Mouse (Mus musculus): ENCODE measurements around the gene Fermt3. TPM values are rescaled to one million over a fixed set of nuclear protein-coding genes. Genes with fewer than 3 reads are reported as not detected.
A peak's percentile ranks its signal among the peaks of the same experiment; 100 is the strongest.

Fermt3 gene
- total RNA-seq, 2 experiments from 2014 or later = 4.1 to 4.2 TPM

- DNase-seq (ENCODE audit: low spot score in 2 of 2) = no peak
Observed at GRCm38 (mm10) chr19:6977759-6978638, 41.3 kb downstream of the Fermt3 start.

DNA sequence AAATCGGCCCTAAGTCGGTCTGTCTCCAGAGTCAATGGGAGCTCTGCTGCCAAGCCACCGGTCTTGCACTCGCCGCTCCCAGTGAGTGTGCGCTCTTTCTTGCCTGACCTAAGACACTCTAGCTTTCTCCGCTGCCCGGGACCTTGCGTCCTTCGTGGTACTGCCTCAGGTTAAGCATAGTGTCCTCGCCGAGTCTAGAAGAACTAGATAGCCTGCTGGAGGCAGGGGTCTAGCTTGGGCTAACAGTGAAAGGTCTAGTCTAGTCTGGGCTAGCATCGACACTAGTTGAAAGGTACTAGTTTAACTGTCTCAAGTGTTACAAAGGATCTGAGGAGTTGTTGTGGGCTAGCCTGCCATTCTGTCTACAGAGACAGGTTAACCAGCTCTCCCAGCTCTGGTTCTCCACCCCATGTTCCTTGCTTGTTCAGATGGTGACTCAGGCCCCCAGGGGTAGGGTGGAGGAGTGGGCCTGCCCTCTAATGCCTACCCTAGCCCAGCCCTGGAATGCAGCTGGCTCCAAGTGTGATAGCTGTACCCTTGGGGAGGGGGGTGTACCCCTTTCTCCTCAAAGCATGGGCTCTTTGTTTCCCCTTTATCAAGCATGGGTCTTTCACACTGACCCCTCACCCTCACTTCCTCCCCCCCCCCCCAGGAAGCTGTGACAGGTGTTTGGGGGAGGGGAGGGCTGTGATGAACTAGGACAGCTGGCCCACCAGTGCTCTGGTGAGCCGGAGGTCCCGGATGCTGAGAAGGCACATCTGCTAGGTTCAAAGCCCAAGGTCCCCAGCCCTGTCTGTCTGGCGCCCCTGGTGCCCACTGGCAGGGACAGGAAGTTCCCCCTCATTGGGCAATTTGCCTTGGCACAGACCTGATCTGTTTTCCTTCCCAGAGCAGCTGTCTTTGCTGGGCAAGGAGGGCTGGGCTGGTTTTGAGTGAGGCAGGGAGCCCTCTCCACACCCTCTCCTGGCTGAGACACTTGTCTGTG is 43.4 kb downstream of the Fermt3 start, which contains the start of gene Plcb3:
Gene Plcb3 (minus strand): TSS at position 934 of the 985 bp plus-strand sequence.
- intact Hi-C loops (cut with DNase I) = loop anchor here (5.0 kb wide), 1 partner anchor 34 kb away; the partner anchor contains the start of genes Bad and Gpr137

More at GRCm38 (mm10) chr19:6977759-6978638, 41.3 kb downstream of the Fermt3 start:
- intact Hi-C loops (cut with DNase I) = loop anchor here (2.0 to 5.0 kb wide), 2 partner anchors 36 to 55 kb away; partner anchors contain the start of genes Bad and Gpr137

DNA sequence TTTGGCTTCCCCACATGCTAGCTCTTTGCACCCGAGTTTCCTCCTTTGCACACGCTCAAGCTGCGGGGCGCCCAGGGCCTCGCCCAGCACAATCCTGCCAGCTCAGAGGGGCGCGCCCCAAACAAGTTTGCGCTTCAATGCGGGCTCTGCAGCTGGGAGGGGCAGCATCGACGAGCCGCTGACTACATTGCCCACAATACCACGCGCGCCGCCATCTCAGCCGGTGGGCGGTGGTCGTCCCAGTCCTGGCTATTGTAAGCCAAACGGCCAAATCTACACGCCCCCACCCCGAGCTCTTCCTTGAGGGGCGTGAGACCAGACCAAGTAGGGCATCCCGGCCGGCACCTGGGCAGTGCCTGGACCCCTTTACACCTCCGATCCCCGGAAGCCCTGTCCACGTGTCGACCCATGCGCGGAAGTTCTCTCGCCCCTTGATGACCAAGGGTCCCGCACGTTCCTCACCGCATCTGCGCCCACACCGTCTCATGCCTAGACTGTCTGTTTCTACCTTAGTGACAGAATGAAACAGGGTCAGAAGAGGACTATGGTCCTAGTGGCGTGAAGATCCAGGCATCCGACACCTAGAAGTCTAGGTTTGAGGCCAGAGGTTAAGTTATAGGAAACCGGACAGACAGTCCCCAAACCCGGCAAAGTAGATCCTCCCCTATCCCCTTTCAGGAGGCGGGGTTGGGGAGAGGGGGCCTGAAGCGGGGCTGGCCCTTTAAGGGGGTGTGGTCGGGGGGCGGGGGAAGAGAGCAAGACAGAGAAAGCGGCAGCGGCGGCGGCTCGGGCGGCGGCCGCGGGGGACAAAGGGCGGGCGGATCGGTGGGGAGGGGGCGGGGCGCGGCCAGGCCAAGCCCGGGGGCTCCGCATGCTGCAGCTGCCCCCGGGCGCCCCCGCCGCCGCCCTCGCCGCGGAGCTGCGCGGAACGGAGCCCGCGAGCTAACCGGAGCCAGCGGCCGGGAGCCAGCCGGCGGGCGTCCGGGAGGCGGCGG is 44.8 kb downstream of the Fermt3 start, which contains the start of gene Ppp1r14b:
Gene Ppp1r14b (plus strand): TSS at position 758 of the 995 bp plus-strand sequence.
- peak; percentile 76 to 81 for DNase-seq (ENCODE audit: low spot score in 2 of 2)
- intact Hi-C loops (cut with DNase I) = loop anchor here (1.0 to 5.0 kb wide), 2 partner anchors 23 to 32 kb away; partner anchors contain the start of genes Bad and Gpr137

More for the DNA sequence above, 43.4 kb downstream of the Fermt3 start, which contains the start of gene Plcb3:
- peak; percentile 64 to 66 for DNase-seq (ENCODE audit: low spot score in 2 of 2)

DNA sequence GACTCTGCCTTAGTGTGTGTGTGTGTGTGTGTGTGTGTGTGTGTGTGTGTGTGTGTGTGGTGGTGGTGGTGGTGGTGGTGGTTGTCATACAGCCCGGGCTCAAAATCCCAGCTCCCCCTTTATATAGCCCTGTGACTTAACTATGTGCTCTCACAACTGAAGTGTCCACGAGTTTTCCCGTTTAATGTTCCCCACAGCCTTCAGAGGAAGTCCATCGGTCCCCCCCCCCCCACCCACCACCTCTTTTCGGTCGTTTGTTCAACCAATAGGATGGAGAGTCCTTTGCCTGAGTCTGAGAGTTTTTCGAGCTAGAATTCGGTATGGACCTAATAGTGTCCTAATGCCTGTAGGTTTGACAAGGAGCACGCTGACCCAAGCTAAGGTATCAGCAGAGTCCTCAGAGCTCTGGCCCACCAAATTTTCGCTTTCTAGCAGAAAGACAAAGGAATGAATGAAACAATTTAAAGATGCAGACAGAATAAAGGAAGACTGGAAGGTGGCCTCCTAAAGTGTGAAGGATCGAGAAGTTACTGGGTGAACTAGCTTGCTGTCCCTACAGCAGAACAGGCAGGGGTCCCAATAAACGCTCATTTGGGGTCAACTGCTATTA is 45.6 kb downstream of the Fermt3 start:
- intact Hi-C loops (cut with DNase I) = loop anchor here (1.0 kb wide), 1 partner anchor 22 kb away; no protein-coding TSS in a partner anchor
- no peak for DNase-seq (ENCODE audit: low spot score in 2 of 2)

DNA sequence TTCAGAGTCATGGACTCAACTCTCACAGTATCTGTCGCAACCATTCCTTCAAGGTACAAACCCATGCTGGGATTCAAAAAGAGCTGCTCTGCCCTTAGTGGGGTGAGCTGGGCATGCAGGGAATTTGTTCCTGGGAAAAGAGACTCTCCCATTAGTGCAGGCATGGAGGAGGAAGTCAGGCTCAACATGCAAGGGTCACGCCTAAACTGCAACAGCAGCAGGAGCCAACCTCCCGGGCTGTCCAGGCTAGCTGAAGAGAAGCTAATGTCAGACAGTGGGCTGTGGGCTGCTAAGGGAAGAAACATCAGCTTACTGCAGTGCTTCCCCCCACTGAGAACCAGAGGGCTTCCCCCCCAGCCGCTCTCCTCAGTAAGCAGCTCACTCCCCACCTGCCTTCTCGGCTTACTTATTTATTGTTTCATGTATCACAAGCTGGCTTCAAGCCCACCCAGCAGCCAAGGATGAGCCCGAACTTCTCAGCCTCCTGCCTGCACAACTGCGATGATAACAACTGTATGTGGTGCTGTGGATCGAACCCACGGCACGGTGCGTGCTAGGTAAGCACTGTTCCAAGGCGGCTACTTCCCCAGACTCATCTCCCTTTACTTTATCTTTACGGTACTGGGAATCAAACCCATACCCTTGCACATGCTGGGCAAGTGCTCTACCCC is 46.9 kb downstream of the Fermt3 start:
- no peak for DNase-seq (ENCODE audit: low spot score in 2 of 2)
- intact Hi-C loops (cut with DNase I) = no loop called here

DNA sequence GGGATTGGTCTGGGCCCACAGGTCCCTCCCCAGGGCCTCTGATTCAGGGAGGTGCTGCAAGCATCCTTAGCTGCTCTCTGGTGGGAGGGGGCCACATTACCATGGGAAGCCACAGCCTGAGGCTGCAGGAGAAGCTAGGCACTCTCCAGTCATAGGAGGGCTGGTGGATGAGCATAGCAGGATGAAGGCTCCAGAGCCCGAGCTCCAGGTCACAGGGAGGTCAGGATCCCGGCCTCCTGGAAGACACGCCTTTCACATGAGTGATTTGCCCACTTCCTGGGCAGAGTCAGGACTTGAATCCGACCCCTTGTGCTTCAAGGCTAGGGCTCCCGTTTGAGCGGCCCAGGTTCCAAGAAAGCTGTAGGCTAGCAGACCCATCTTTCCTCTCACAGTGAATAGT is 47.6 kb downstream of the Fermt3 start:
- intact Hi-C loops (cut with DNase I) = no loop called here

DNA sequence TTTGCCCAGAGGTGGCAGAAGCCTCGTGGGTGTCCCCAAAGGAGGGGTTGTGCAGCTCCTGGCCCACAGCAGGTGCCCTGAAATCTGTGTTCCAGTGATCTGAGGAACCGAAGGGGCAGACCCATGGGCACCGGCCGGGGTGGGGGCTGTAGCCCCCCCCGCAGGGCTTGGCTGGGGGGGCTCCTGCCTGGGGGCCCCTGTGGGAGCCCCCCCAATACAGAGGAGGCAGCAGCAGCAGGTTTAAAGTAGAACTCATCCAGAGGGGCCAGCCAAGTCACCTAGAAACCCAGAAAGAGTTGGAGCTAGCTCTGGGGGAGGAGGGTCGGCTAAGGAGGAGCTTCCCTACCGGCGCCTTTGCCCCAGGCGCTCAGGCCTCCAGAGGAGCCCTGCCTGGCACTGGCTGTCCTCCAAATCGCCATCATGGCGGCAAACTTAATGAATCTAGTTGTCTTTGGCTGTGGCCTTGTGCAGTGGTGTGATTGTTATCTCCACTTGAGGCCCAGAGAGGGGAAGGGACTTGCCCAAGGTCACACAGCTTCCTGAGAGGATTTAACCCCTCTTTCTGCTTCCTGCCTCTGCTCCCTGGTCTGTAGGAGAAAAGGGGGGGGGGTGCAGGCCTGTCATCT is 48.7 kb downstream of the Fermt3 start:
- DNase-seq (ENCODE audit: low spot score in 2 of 2) = no peak
- intact Hi-C loops (cut with DNase I) = no loop called here

More for the DNA sequence above, 47.6 kb downstream of the Fermt3 start:
- DNase-seq (ENCODE audit: low spot score in 2 of 2) = no peak

- intact Hi-C loops (cut with DNase I) = no loop called here
- no peak for DNase-seq (ENCODE audit: low spot score in 2 of 2)
Observed at GRCm38 (mm10) chr19:6969665-6970381, 49.4 kb downstream of the Fermt3 start.

DNA sequence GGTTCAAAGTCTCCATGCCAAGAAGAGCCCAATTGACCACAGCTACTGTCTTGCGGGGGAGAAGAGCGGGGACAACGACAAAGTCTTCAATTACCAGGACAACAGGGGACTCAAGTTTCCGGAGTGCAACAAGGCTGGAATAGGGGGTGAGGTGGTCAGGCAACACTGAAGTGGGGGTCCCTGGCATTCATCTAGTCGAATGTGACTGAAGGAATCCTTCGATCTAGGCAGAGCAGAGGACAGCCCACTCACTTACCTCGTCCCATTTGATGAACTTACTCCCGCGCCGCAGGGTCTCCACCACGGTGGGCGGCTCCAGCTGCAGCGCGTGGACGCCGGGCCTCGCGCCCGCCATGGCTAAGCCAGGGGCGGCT is 50.0 kb downstream of the Fermt3 start:
- intact Hi-C loops (cut with DNase I) = no loop called here

GRCm38 (mm10) chr19:6968491-6969271 is 50.6 kb downstream of the Fermt3 start:
- intact Hi-C loops (cut with DNase I) = no loop called here
- DNase-seq (ENCODE audit: low spot score in 2 of 2) = no peak

More for the DNA sequence above, 50.0 kb downstream of the Fermt3 start:
- no peak for DNase-seq (ENCODE audit: low spot score in 2 of 2)

DNA sequence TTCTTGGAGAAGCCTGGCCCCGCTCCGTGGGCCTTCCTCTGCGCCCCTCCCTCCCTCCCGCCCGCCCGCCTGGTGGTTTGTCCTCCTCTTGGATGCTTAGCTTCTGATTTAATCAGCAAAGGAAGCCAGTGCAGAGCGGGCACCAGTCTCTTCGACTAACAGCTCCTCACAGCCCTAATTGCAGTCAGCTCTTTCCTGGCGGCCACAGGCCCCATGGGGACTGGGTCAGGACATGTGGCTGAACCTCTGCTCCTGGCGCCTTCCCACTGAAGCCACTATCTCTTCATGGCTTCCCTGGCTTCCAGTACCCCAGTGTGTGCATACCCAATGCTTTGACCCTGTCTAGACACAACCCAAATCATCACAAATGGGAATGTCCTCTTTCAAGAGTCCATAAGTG is 62.8 kb downstream of the Fermt3 start:
- intact Hi-C loops (cut with DNase I) = no loop called here
- DNase-seq (ENCODE audit: low spot score in 2 of 2) = no peak

GRCm38 (mm10) chr19:6955424-6955823 is 63.8 kb downstream of the Fermt3 start:
- no peak for DNase-seq (ENCODE audit: low spot score in 2 of 2)
- intact Hi-C loops (cut with DNase I) = no loop called here

- intact Hi-C loops (cut with DNase I) = no loop called here
Observed at GRCm38 (mm10) chr19:6954046-6954445, 65.2 kb downstream of the Fermt3 start.

DNA sequence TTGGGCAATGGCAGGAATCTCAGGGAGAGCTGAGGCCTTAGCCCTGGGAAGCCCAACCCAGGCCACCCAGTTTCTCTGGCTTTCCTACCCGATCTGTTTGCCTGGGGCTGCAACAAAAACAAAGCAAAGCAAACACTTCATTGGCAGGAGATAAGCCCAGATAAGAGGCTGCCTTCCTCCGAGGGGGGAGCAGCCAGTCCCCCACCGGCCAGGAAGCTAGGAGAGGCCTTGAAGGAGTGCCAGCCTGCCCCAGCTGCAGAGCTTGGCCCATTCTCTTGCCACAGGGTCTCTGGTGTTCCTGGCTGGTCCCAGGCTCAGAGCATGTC is 66.6 kb downstream of the Fermt3 start:
- intact Hi-C loops (cut with DNase I) = no loop called here
- DNase-seq (ENCODE audit: low spot score in 2 of 2) = no peak

More at GRCm38 (mm10) chr19:6954046-6954445, 65.2 kb downstream of the Fermt3 start:
- DNase-seq (ENCODE audit: low spot score in 2 of 2) = no peak

DNA sequence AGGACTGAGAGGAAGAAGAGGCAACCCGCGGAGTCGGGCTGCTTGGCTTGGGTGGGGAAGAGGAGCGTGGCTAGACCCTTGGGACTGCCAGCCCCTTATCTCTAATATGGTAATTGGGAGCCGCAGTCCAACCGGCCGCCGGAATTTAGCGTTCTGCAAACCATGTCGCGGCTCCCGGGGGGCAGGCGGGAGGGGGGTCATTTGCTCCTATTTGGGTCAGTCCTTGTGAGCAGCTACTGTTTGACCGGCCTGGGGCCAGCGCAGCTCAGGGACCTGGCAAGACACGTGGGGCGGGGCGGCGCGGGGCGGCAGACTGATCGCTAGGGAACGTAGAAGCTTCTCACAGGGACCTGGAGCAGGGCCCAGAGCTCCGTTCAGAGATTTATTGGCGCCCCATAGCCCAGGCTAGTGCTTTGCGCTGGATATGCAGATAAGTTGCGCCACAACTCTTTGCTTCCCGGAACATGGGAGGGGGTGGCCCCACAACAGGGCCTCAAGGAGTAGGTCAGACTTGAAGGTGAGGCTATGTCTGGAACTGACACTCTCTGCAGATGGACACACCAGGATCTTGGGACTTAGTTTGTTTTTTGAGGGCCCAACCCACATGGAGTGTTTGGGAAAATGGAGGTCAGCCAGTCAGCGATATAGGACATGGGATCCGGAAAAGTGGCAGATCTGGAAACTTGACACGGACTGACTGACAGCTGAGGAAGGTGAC is 67.1 kb downstream of the Fermt3 start:
- intact Hi-C loops (cut with DNase I) = loop anchor here (1.0 kb wide), 3 partner anchors 10 to 29 kb away; partner anchors contain the start of genes Gpr137 and Ppp1r14b
- DNase-seq (ENCODE audit: low spot score in 2 of 2) = peak; percentile 56 to 74
